Mouse (Mus musculus) T-cell, adult 2 months (primary cell): ENCODE results near the gene Tie1.
"Not testable (repeated sequence)": the region's sequence is repeated elsewhere in the genome, so short reads cannot be mapped to it uniquely, and the experiment has no call there.

ENCODE experiments used
- DNase-seq: peaks from one replicate; pipeline ENCODE4 v3.0.0; 2022; ENCODE audit warnings: low spot score

Tie1 gene

GRCm38 (mm10) chr4:118489717-118490132 is at the start of gene Tie1:
Gene Tie1, minus strand, starts transcription at chr4:118490061.
- DNase-seq: no peak

DNA sequence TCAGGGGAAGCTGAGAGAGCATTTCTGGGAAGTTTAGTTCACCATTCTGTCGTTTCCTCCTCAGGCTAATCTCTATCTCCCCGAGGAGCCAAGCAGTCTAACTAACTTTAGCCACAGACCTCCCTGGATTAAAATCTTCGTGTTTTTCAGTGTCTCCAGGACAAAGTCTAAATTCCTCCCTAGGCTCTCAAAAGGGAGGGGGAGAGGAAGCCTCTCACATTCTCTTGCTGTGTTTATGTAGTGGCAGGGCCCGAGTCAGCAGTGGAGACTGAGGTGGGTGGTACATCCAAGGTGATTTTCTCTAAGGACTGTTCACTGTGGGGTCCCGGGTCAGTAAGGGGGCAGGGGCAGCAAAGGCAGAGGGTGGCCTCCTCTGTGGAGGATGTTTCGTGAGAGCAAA is 47.9 kb upstream of the Tie1 start:
- DNase-seq: no peak

DNA sequence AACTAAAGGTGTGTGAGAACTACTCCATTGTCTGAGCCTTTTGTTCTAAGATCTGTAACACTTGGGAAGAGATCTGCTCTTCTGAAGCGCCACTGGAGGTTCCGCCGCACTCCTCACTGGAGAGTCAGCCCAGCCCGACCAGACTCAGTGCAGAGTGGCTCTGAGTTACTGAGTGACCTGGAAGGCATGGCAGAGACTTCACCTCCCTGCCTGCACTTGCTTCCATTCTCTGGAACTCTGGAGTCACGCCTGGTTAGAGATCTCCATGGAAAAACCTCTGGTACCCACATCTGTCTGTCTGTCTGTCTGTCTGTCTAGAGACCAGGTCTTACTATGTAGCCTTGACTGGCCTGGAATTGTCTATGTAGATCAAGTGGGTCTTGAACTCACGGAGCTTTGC is 45.7 kb upstream of the Tie1 start:
- no peak for DNase-seq

GRCm38 (mm10) chr4:118533605-118534004 is 43.7 kb upstream of the Tie1 start:
- DNase-seq: no peak

DNA sequence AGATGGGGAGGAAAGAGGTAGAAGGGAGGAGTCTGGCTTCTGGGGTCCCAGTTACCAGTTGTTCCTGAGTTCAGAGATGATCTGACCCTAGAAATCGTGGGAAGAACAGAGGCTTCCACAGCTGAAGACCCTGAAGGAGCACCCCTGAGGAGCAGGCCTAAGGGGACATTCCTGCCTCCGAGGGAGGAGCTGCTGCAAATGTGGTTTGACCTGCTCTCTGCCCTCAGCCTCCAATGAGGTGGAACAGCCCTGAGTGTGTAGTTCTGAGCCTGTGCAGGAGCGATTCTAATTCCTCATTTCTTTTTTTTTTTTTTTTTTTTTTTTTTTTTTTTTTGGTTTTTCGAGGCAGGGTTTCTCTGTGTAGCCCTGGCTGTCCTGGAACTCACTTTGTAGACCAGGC is 43.3 kb upstream of the Tie1 start:
- no peak for DNase-seq

DNA sequence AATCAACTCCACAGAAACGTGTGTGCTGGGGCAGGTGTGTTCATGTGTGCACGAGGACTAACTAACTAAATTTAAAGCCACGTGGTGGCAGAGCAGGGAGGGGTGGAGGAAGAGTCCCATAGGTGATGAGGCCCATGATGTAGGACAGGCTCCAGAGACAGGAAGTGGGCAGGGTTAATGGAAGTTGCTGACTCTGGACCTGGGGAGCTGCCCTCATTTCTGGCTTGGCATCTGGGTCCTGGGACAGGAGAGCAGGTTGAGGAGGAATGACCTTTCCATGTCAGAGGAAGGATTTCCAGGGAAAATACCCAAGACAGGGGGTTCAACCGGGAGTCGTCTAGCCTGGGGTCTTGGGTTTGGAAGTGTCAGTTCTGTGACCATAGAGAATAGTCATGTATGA is 42.8 kb upstream of the Tie1 start:
- DNase-seq: no peak

- no peak for DNase-seq
Measured at GRCm38 (mm10) chr4:118527720-118528119, 37.9 kb upstream of the Tie1 start.

GRCm38 (mm10) chr4:118527335-118527681 is 37.4 kb upstream of the Tie1 start:
- DNase-seq: no peak

DNA sequence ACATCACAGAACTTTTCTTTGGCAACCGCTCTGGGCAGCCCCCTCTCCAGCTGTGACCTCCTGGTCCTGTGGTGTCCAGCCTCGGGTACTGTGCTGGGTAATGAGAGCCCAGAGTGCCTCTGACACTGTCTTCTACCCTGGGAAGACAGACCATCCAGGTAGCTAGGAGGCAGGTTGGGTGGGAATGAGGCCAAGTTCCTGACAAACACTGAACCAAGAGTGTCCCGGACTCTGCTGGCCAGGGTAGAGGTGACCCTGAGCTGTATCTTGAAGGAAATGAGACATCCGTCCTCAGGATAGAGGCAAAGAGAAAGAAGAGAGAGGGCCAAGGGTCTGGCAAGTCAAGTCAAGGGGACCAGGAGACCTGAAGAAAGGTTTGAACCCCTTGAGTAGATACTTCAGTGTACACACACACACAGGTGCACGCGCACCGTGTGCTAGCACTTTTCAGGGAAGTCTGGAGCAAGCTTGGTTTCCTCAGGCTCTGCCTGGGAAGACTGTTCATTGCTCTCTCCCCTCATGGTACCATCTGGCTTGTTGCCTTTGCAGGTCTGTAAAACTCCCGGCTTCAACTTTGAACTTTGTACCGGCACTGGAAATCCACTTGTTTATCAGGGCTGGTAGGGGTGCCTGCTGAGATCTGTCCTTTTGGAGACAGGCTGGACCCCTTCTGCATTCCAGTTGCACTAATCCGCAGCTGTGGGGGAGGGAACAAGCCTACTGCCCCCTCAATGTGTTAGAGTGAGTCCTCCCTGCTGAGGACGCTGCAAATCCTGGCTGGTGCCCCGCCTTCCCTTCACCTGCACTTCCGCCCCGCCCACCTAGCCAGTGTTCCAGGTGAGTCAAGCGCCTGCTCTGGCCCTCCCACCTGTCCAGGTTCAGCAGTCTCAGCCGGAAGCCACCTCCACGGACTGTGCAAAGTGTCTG is 36.8 kb upstream of the Tie1 start, which contains the start of gene 2610528J11Rik:
TSS of gene 2610528J11Rik (plus strand) at position 592 of the 927 bp plus-strand sequence.
- no peak for DNase-seq

GRCm38 (mm10) chr4:118525779-118526178 is 35.9 kb upstream of the Tie1 start:
- DNase-seq: no peak

DNA sequence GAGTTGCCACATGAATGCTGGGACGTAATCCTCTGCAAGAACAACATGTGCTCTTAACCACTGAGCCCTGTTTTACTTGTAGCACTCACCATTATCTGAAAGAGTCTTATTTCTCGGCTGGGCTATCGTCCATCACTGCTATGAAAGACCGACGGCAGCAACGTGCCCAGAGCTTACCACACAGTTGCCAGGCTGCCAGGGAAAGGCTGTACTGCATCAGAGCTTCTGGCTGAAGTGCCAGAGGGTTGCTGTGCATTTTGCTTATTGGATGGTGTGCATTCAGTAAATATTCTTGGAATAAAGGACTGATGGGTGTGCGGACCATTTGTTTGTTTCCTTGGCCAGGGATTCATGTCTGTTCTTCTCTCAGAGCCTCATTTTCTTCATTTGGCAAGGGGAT is 34.1 kb upstream of the Tie1 start:
- no peak for DNase-seq

- no peak for DNase-seq
Measured at GRCm38 (mm10) chr4:118522248-118522647, 32.4 kb upstream of the Tie1 start.

DNA sequence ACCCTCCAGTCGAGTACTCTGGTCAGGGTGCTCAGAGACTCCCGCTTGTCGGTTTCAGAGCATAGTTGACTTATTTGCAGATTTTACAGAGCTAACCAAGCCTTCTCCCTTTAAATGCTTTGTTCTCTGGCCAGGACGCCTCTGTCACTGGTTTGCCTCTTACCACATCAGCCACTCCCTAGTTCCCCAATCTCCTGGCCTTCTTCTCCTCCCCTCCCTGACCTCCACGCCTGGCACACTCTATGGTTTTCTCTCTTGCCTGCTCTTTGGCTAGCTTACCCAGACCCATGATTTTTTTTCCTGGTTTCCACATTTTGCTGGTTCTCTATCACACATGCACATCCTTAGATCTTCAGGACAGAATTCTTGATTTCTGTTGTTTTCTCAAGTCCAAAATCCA is 28.3 kb upstream of the Tie1 start:
- no peak for DNase-seq

GRCm38 (mm10) chr4:118517497-118518146 is 27.8 kb upstream of the Tie1 start:
- DNase-seq: no peak

GRCm38 (mm10) chr4:118516699-118517496 is 27.0 kb upstream of the Tie1 start:
- no peak for DNase-seq

DNA sequence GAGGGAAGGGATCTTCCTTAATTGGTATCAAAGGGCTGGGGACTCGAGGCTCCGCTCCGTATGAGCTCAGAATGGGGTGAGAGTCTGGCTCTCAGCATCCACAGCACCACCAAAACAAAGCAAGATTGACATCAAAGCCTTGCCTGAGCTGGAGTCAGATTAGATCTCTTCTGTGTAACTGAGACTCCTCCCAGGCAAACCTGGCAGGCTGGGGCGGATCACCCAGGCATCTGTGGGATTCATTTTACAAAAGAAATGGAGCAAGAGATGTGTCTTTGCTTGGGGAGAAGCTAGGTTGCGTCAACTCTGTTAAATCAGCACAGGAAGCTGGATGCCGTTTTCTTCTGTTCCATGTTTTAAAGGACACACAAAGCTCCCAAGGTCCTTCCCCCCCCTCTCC is 19.2 kb upstream of the Tie1 start:
- no peak for DNase-seq

DNA sequence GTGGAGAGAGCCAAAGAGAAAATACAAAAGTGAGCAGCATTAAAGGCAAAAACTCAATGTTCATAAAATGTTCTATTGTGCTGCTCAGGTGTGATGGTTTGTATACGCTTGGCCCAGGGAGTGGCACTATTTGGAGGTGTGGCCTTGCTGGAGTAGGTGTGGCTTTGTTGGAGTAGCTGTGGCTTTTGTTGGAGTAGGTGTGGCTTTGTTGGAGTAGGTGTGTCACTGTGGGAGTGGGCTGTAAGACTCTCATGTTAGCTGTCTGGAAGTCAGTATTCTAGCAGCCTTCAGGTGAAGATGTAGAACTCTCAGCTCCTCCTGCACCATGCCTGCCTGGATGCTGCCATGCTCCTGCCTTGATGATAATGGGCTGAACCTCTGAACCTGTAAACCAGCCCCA is 17.3 kb upstream of the Tie1 start:
- not testable (repeated sequence) for DNase-seq

DNA sequence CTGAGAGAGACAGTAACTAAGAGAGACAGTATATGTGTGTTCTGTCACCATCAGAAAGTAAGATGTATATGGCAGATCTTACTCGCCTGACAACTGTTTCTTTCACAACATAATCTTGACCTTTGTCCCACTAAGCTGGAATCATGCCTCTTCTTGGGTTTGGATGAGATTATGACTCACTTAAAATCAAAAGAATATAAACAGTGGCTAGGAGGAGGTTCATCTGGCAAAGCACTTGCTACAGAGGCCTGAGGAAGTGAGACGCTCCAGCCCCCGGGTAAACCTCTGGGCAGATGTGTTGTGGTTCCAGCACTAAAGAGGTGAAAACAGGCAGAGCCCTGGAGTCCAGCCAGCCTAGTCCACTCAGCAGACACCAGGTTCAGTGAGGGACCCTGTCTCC is 15.7 kb upstream of the Tie1 start:
- DNase-seq: no peak

GRCm38 (mm10) chr4:118500792-118501191 is 10.9 kb upstream of the Tie1 start:
- no peak for DNase-seq

- DNase-seq: no peak
Measured at GRCm38 (mm10) chr4:118500171-118500724, 10.4 kb upstream of the Tie1 start.

DNA sequence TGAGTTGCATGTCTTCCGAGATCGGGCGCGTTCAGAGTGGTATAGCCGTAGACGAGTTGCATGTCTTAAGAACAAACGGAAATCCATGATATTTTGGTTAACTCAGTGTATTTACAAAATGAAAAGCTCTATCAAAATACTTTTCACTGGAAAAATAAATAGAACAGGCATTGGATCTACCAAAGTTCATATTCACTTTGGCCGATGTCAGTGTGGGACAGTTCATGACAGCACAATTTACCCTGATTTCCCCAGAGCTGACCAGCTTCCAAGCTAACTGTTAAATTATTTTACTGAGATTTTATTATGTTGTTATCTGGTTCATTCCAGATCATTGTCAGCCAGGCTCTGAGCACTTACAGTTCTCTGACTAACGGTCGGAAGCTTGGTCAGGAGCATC is 600 bp upstream of the Tie1 start:
- DNase-seq: no peak

DNA sequence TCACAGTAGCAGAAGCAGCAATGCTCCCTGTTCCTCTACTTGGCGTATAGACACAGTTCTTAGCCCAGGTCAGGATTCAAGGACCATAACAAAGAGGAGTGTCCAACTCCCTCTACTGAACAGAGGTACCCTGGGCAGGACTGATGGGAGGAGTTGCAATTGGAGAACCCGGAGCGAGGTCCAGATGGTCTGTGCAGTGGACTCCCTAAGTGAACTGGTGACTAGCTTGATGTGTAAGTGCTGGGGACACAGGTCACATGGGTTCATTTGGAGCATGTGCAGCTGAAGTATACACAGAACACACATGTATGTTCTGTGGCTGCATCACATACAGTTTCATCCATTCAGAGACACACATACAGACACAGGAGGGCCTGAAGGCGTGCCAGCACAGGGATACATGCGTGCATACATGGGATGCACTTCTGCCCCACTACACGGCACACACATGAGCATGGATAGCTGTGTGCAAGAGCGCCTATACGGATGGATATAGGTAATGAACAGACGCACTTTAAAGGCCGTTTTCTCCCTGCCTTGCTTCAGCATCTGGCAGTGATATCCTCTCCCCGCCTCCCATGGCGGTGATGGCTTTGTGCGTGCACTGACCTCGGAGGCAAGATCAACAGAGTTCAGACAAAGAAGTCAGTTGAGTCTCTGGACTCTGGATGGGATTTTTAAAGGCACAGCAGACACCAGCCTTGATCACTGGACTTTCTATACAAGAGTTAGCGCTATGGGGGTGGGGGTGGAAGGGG is 12.9 kb downstream of the Tie1 start:
- no peak for DNase-seq
